Mouse (Mus musculus): ENCODE measurements around the gene Ccnyl1. TPM values are rescaled to one million over a fixed set of nuclear protein-coding genes. Genes with fewer than 3 reads are reported as not detected.

The Ccnyl1 gene
- polyA plus RNA-seq, 1 experiment from 2014 or later: 6.8 TPM

DNA sequence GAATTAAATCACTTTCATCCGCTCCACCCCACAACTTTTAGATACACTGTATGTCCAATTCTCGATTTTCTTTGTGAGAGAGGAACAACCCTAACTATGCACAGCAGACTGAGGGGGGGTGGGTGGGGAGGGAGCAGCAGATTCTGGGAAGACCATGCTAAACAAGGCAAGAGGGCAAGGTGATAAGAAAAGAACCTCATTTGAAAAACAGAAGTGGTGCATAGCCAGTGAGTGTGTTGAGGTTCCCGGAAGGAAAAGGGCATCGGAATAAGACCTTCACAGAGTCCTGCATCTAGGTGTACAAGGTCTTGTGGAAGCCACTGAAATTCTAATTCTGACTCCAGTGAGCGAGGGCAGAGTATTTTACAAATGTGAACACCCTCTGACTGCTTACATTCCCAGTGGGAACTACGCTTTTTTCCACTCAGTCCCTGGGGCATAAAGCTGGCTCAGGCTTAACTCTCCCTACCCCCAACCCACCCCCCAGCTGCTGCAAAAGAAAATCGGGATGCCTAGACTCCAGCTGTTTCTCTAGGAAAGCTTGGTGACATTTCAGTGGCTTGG, 42.5 kb downstream of the Ccnyl1 start:
- Histone ChIP-seq H3K4me3 (ENCODE audit: low read depth, low read length) (peak overlapping the region; percentile 14; the same call in 1 of the 2 replicates), H3K4me2 (peak overlapping the region; percentile 93), H3K27me3 (ENCODE audit: control insufficient read depth, insufficient read depth, low read length) (peaks cover 13% of the 10 kb centered on the region), H3K9me3 (replicated peaks; ENCODE audit: control insufficient read depth, low read length) (no peaks in the 10 kb centered on the region), H3K9ac (ENCODE audit: low read depth, low read length) (peak overlapping the region; percentile 23; the same call in 1 of the 2 replicates), H3K36me3 (ENCODE audit: control insufficient read depth, insufficient read depth, low read length) (no peaks in the 10 kb centered on the region), H3K4me1 (ENCODE audit: control insufficient read depth, insufficient read depth, low read length) (peaks cover 28% of the 10 kb centered on the region), H3K27ac (ENCODE audit: low read depth, low read length) (peak overlapping the region; percentile 57)
- no peak for ATAC-seq (replicated peaks; ENCODE audit: insufficient number of reproducible peaks, low FRiP score, low TSS enrichment)
- 43% methylated on average over 7 of the region's 7 CpGs for WGBS (ENCODE audit: insufficient replicate concordance)

DNA sequence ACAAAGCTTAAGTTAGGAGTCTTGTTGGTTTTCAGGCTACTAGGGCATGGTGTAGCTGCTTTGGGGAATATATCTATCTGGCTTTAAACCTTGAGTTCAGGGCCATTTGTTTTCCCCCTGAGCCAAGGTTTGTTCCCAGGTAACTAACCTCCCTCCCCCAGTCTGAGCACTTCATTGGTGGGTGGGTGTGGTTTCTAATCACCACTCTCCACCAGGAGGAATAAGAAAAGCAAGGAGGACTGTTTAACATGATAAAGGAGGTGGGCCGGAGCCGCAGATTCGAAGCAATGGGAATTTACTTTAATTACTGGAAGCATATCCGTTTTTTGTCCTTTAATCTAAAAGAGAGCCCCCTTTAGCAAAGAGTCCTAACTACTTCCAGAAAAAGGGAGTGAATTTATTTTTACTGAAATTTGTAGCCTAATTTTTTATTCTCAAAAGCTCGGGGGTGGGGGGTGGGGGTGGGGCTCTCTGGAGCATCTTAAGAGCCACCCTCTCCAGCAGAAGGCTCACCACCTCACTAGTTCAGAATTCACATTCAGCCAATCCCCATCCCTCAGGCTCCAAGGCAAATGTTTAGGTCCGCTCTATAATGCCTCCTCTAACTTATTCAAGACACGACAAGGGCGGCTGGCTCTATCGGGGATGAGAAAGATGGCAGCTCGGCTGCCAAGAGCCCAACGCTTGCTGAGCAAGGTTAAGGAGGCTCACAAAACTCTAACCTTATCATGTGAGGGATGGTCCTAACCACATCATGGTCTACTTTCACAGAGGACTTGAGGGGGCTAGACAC, 43.4 kb downstream of the Ccnyl1 start:
- 37% methylated on average over 11 of the region's 11 CpGs for WGBS (ENCODE audit: insufficient replicate concordance)
- H3K36me3 ChIP-seq (ENCODE audit: control insufficient read depth, insufficient read depth, low read length): no peaks in the 10 kb centered on the region
- peaks cover 28% of the 10 kb centered on the region for H3K4me1 ChIP-seq (ENCODE audit: control insufficient read depth, insufficient read depth, low read length)
- peaks cover 13% of the 10 kb centered on the region for H3K27me3 ChIP-seq (ENCODE audit: control insufficient read depth, insufficient read depth, low read length)
- 0 out of 2 replicates have a peak overlapping the region, but pooled peaks have one; percentile 10 for H3K9ac ChIP-seq (ENCODE audit: low read depth, low read length)
- peak overlapping the region; percentile 93 for H3K4me2 ChIP-seq
- H3K9me3 ChIP-seq (replicated peaks; ENCODE audit: control insufficient read depth, low read length): no peaks in the 10 kb centered on the region
- peak overlapping the region; percentile 57 for H3K27ac ChIP-seq (ENCODE audit: low read depth, low read length)
- peak overlapping the region; percentile 16 for H3K4me3 ChIP-seq (ENCODE audit: low read depth, low read length)
- no peak for ATAC-seq (replicated peaks; ENCODE audit: insufficient number of reproducible peaks, low FRiP score, low TSS enrichment)

DNA sequence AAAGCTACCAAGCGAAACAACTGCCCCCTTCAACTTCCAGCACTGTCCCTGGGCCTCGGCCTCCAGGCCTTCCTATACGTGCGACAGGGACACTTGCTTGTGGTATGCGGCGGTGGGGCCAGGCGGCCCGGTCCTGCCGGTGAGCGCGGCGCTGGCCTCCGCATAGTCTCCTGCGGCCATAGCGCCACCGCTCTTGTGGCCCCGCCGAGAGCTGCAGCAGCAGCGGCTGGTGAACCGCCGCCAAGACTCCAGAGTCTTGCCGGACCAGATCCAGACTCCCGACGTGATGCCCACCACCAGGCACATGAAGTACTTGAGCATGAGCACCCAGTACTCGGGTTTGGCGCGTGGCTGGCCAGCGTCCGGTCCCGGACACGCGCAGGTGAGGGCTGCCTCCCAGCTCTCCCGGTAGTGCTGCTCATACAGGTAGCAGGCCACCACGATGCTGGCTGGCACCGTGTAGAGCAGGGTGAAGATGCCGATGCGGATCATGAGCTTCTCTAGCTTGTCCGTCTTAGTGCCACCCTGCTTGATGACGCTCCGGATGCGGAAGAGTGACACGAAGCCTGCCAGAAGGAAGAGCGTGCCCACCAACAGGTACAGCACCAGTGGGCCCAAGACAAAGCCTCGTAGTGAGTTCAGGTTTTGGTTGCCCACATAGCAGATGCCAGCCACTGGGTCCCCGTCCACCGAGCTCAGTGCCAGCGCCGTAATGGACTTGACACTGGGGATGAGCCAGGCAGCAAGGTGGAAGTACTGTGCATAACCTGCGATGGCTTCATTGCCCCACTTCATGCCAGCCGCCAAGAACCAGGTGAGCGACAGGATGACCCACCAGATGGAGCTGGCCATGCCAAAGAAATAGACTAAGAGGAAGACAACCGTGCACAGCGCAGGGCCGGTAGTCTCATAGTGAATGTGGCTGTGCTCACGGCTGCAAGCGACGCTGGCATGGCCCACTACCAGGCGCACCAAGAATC, 44.8 kb downstream of the Ccnyl1 start:
- peaks cover 28% of the 10 kb centered on the region for H3K4me1 ChIP-seq (ENCODE audit: control insufficient read depth, insufficient read depth, low read length)
- H3K4me3 ChIP-seq (ENCODE audit: low read depth, low read length): peak overlapping the region; percentile 68
- peak overlapping the region; percentile 36; the same call in 1 of the 2 replicates for H3K9ac ChIP-seq (ENCODE audit: low read depth, low read length)
- 36% methylated on average over 58 of the region's 58 CpGs for WGBS (ENCODE audit: insufficient replicate concordance)
- H3K27me3 ChIP-seq (ENCODE audit: control insufficient read depth, insufficient read depth, low read length): peaks cover 13% of the 10 kb centered on the region
- no peaks in the 10 kb centered on the region for H3K36me3 ChIP-seq (ENCODE audit: control insufficient read depth, insufficient read depth, low read length)
- no peak overlapping the region for H3K27ac ChIP-seq (ENCODE audit: low read depth, low read length)
- H3K9me3 ChIP-seq (replicated peaks; ENCODE audit: control insufficient read depth, low read length): no peaks in the 10 kb centered on the region
- ATAC-seq (replicated peaks; ENCODE audit: insufficient number of reproducible peaks, low FRiP score, low TSS enrichment): no peak
- peak overlapping the region; percentile 93 for H3K4me2 ChIP-seq

- Histone ChIP-seq H3K4me3 (ENCODE audit: low read depth, low read length) (peak overlapping the region; percentile 68), H3K9me3 (replicated peaks; ENCODE audit: control insufficient read depth, low read length) (no peaks in the 10 kb centered on the region), H3K27me3 (ENCODE audit: control insufficient read depth, insufficient read depth, low read length) (peaks cover 13% of the 10 kb centered on the region), H3K4me1 (ENCODE audit: control insufficient read depth, insufficient read depth, low read length) (peaks cover 28% of the 10 kb centered on the region), H3K9ac (ENCODE audit: low read depth, low read length) (peak overlapping the region; percentile 76), H3K36me3 (ENCODE audit: control insufficient read depth, insufficient read depth, low read length) (no peaks in the 10 kb centered on the region), H3K27ac (ENCODE audit: low read depth, low read length) (peak overlapping the region; percentile 41; the same call in 1 of the 2 replicates), H3K4me2 (peak overlapping the region; percentile 93)
- no peak for ATAC-seq (replicated peaks; ENCODE audit: insufficient number of reproducible peaks, low FRiP score, low TSS enrichment)
- WGBS (ENCODE audit: insufficient replicate concordance): 6% methylated on average over 75 of the region's 75 CpGs
These were observed 45.8 kb downstream of the Ccnyl1 start for GRCm38 (mm10) chr1:64735781-64736680.

DNA sequence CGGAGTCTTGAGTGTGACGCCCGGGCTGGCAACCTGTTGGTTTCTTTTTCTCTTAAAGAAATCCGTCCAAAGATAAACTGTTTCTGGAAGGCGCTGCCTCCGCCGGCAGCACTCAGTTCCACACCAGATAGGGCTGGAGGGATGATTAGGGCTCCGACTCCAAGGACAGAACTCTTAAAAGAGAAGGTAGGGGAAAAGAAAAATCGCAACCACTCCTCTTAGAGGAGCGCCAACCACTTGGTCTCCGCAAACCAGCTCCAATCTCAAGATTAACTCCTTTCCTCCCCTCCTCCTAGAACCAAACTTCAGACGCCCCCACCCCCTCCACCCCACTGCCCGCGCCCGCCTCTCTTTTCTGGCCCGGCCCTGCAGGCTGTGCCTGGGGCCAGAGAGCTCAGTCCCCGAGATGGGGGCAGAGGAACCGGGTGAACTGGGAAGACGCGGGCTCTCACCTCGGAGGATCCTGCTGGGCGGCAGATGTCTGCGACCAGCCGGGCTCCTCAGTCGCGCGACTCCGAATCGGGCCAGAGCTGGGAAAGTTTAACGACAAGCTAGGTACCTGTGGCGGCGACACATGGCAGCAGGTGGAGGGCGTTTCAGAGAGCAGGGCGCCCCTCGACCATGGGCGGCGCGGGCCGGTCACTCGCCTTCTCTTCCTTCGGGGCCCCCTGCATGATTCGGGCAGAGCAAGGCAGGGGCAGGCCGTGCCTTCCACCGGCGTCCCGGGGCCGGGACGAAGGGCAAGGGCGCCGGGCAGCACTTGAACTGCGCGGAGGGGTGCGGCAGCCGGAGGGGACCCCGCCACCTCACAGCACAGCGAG, 46.6 kb downstream of the Ccnyl1 start:
- Histone ChIP-seq H3K9ac (ENCODE audit: low read depth, low read length) (peak overlapping the region; percentile 76), H3K27me3 (ENCODE audit: control insufficient read depth, insufficient read depth, low read length) (peaks cover 13% of the 10 kb centered on the region), H3K4me1 (ENCODE audit: control insufficient read depth, insufficient read depth, low read length) (peaks cover 27% of the 10 kb centered on the region), H3K9me3 (replicated peaks; ENCODE audit: control insufficient read depth, low read length) (no peaks in the 10 kb centered on the region), H3K4me2 (peak overlapping the region; percentile 93), H3K36me3 (ENCODE audit: control insufficient read depth, insufficient read depth, low read length) (no peaks in the 10 kb centered on the region), H3K4me3 (ENCODE audit: low read depth, low read length) (peak overlapping the region; percentile 68), H3K27ac (ENCODE audit: low read depth, low read length) (peak overlapping the region; percentile 71)
- ATAC-seq (replicated peaks; ENCODE audit: insufficient number of reproducible peaks, low FRiP score, low TSS enrichment): peak; percentile 6
- WGBS (ENCODE audit: insufficient replicate concordance): under 1% methylated on average over 56 of the region's 56 CpGs

GRCm38 (mm10) chr1:64737502-64738179, 47.4 kb downstream of the Ccnyl1 start, which contains the start of gene Fzd5:
Gene Fzd5 (minus strand): TSS chr1:64737751.
- peak; percentile 93 for ATAC-seq (replicated peaks; ENCODE audit: insufficient number of reproducible peaks, low FRiP score, low TSS enrichment)
- peaks cover 13% of the 10 kb centered on the region for H3K27me3 ChIP-seq (ENCODE audit: control insufficient read depth, insufficient read depth, low read length)
- H3K4me2 ChIP-seq: peak within 1 kb of the TSS; percentile 93
- peaks cover 22% of the 10 kb centered on the region for H3K4me1 ChIP-seq (ENCODE audit: control insufficient read depth, insufficient read depth, low read length)
- H3K27ac ChIP-seq (ENCODE audit: low read depth, low read length): peak within 1 kb of the TSS; percentile 71
- H3K4me3 ChIP-seq (ENCODE audit: low read depth, low read length): peak within 1 kb of the TSS; percentile 68
- H3K36me3 ChIP-seq (ENCODE audit: control insufficient read depth, insufficient read depth, low read length): no peaks in the 10 kb centered on the region
- no peaks in the 10 kb centered on the region for H3K9me3 ChIP-seq (replicated peaks; ENCODE audit: control insufficient read depth, low read length)
- H3K9ac ChIP-seq (ENCODE audit: low read depth, low read length): peak within 1 kb of the TSS; percentile 76
- WGBS (ENCODE audit: insufficient replicate concordance): under 1% methylated on average over 56 of the region's 73 CpGs

DNA sequence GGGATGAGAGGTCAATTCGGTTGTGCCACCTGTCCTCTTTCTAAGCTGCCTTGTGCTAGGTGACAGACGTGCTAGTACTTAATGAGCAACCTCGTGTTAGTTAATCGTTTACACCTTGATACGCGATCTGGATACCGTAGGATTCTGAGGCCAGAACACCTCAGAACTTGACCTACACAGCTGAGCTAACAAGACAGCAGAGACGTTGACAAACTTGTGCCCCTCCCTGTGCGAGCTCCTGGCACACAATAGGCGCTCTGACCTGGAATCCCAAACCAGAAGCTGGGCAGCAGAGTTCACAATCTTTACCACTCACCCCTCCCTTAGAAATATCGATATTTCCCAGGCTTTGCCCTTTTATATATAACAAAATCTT, 47.9 kb downstream of the Ccnyl1 start:
- Histone ChIP-seq H3K9ac (ENCODE audit: low read depth, low read length) (peak overlapping the region; percentile 69; the same call in 1 of the 2 replicates), H3K4me3 (ENCODE audit: low read depth, low read length) (peak overlapping the region; percentile 68), H3K4me1 (ENCODE audit: control insufficient read depth, insufficient read depth, low read length) (peaks cover 19% of the 10 kb centered on the region), H3K36me3 (ENCODE audit: control insufficient read depth, insufficient read depth, low read length) (no peaks in the 10 kb centered on the region), H3K27me3 (ENCODE audit: control insufficient read depth, insufficient read depth, low read length) (peaks cover 13% of the 10 kb centered on the region), H3K27ac (ENCODE audit: low read depth, low read length) (peak overlapping the region; percentile 63; the same call in 1 of the 2 replicates), H3K4me2 (peak overlapping the region; percentile 93), H3K9me3 (replicated peaks; ENCODE audit: control insufficient read depth, low read length) (no peaks in the 10 kb centered on the region)
- WGBS (ENCODE audit: insufficient replicate concordance): under 1% methylated on average over 11 of the region's 11 CpGs
- no peak for ATAC-seq (replicated peaks; ENCODE audit: insufficient number of reproducible peaks, low FRiP score, low TSS enrichment)
